Mouse (Mus musculus): ENCODE results near the gene Cyb561d2.

The Cyb561d2 gene

GRCm38 (mm10) chr9:107520331-107520730 is 21.7 kb downstream of the Cyb561d2 start:
- no peak for DNase-seq

- peak; percentile 92 for DNase-seq
These were observed 27.6 kb downstream of the Cyb561d2 start for GRCm38 (mm10) chr9:107514303-107514955.

- DNase-seq = no peak
These were observed 29.7 kb downstream of the Cyb561d2 start for GRCm38 (mm10) chr9:107512326-107512725.

GRCm38 (mm10) chr9:107511436-107511835 is 30.6 kb downstream of the Cyb561d2 start:
- DNase-seq = no peak

DNA sequence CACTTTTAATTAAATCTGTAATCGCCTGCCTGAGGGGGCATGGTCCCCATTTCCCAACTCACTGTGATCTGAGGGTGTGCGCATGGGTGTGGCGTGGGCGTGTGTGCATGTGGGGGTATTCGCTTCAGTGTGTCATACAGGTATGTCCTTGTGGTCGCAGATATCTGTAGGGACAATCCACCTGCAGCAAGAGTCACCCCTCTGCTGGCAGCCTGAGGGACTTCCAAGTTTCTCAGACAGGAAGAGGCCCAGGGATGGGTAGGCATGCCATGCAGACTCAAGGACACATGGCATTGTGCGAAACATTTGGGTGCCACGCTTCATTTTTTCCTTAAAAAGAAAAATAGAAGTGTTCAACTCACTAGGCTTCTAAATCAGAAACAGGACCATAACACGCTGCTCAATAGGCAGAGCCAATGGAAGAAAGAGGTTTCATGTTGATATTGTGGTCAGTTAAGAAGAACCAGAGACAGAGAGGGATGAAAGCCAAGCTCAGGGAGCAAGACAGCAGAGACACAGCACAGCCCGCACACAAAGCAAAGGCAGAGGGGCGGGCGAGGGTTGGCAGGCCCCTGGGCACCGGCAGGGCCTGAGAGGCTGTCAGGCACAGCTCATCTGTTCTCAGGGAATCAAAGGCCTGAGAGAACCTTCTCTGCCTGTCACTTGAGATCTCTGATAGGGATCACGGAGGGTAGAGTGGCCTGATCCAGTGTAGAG is 31.5 kb downstream of the Cyb561d2 start:
- DNase-seq = no peak

- no peak for DNase-seq
These were observed 33.7 kb downstream of the Cyb561d2 start for GRCm38 (mm10) chr9:107508266-107508665.

- DNase-seq = peak; percentile 59
These were observed 37.1 kb downstream of the Cyb561d2 start for GRCm38 (mm10) chr9:107504662-107505537.

GRCm38 (mm10) chr9:107502131-107502846 is 39.7 kb downstream of the Cyb561d2 start:
- DNase-seq = peak; percentile 92

DNA sequence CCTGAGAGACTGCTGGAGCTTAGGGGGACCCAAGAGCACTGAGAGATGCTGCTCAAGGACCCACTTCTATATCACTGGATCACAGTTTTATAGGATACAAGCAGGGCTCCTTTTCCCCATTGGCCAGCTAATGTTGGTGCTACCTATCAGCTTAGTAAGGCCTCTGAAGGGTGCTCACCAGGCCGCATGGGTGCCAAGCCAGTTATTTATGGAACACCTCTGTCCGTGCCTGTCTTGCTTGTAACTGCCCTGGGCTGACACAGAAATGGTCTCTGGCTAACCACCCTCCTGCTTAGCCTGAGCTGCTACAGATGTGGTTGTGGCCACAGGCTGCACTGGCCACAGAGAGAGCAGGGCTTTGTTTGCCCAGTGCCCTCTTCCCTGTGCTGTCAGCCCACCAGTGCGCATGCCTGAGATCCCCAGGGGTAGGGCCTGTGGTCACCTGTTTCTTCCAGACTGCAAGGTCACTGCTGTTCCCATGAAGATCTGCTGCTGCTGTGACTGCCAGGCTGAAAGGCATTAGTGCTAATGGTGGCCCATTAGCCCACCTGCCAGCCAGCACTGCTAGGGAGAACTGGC is 41.2 kb downstream of the Cyb561d2 start:
- no peak for DNase-seq

DNA sequence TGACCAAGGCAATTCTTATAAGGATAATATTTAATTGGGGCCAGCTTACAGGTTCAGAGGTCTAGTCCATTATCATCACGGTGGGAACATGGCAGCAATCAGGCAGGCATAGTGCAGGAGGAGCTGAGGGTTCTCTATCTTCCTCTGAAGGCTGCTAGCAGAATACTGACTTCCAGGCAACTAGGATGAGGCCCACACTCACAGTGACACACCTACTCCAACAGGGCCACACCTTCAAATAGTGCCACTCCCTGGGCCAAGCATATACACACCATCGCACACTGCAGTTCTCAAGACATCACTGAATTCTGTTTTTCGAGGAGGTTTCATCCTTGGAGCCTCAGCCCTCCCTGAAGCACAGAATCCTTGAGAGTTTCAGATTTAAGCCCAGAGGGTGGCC is 45.6 kb downstream of the Cyb561d2 start:
- DNase-seq = no peak

DNA sequence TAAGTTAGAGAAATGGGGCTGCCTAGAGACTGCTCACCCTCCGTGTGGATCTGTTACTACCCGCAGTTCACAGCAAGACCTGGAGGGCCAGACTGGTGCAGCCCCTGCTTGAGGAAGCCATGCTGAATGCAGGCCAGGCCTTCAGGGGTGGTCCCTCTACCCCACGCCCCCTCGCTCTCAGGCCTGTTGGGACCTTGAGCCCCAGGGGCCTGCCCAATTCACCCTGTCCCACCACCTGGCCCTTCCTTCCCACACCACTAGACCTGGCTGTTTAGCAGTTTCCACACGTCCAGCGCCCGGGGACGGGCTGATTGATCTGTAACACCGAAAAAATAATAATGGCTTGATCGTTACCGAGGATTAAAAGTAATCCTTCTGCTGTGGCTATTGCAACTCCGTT is 47.8 kb downstream of the Cyb561d2 start:
- DNase-seq = no peak

DNA sequence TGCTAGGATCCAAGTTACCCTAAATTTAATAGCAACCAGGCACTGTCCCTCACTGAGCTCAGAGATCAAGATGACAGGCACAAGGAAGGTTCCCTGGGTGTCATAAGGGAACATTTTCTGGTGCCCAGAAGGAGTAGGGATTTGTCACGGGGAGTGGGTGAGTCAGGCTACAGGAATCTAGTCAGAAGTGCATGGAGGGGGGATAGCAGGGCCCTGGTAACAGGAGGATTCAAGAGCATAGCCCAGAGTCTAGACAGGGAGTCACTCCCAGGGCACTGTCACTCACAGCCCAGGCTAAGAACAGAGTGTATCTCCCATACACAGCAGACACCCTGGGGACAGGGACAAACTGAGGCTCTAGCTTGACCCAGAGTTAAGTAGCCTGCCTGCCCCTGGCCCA is 48.5 kb downstream of the Cyb561d2 start:
- DNase-seq = no peak

DNA sequence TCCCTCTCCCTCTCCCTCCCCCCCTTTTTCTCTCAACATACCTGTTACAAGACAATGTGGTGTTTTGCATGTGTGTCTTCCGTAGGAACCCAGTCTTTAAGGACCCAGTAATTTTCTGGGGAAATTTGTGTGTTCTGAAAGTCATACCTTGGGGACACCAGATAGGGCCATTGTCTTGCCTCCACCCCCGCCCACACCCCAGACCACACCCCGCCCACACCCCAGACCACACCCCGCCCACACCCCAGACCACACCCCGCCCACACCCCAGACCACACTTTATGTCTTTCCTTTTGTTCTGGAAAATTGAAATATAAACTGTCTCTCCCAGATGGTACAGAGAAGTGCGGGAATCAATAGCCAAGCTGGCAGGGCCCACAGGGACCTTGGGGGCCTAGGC is 51.4 kb downstream of the Cyb561d2 start:
- DNase-seq = no peak

- DNase-seq = no peak
These were observed 51.8 kb downstream of the Cyb561d2 start for GRCm38 (mm10) chr9:107490146-107490545.

Measured in cerebellum, adult 9-10 months (tissue).